Mouse (Mus musculus) intestine, embryonic 16.5 days (tissue): Measurements from ENCODE around the gene Ica1. TPM values are rescaled to one million over a fixed set of nuclear protein-coding genes. Genes with fewer than 3 reads are reported as not detected.

Experiments
- ATAC-seq: fragments of 200-750 bp; cut with Nextera tagmentation; 2 replicates; pipeline ENCODE4 v1.8.0; 2017; ENCODE audit warnings: moderate TSS enrichment, moderate library complexity
- H3K27ac ChIP-seq: fragments of 300-500 bp; sonication (generic); 2 replicates; pipeline ENCODE4 v1.5.1; 2014; ENCODE audit warnings: mild to moderate bottlenecking, low read length
- H3K27me3 ChIP-seq: fragments of 300-500 bp; sonication (generic); replicated peaks from 2 replicates; pipeline ENCODE4 v1.6.1; 2014; ENCODE audit warnings: low read length, control low read depth, mixed read lengths; ENCODE audit not compliant: control insufficient read depth, insufficient read depth
- H3K36me3 ChIP-seq: fragments of 300-500 bp; sonication (generic); 2 replicates; pipeline ENCODE4 v1.6.1; 2014; ENCODE audit warnings: low read length, control low read depth; ENCODE audit not compliant: control insufficient read depth, insufficient read depth
- H3K4me1 ChIP-seq: fragments of 300-500 bp; sonication (generic); 2 replicates; pipeline ENCODE4 v1.6.1; 2014; ENCODE audit warnings: low read length, control low read depth, mixed read lengths; ENCODE audit not compliant: control insufficient read depth, insufficient read depth
- H3K4me2 ChIP-seq: fragments of 300-500 bp; sonication (generic); 2 replicates; pipeline ENCODE4 v1.6.1; 2014; ENCODE audit warnings: low read depth, low read length, control low read depth
- H3K4me3 ChIP-seq: fragments of 300-500 bp; sonication (generic); 2 replicates; pipeline ENCODE4 v1.5.1; 2014; ENCODE audit warnings: mild to moderate bottlenecking, low read length
- H3K9ac ChIP-seq: fragments of 300-500 bp; sonication (generic); 2 replicates; pipeline ENCODE4 v1.6.1; 2014; ENCODE audit warnings: low read depth, low read length
- H3K9me3 ChIP-seq: fragments of 300-500 bp; sonication (generic); 2 replicates; pipeline ENCODE4 v1.6.1; 2016; ENCODE audit warnings: low read length, control low read depth; ENCODE audit not compliant: control insufficient read depth
- WGBS: fragments of 180-500 bp; shearing (Covaris S2); extraction: QIAGEN DNeasy Blood & Tissue Kit; methylation state at CpG from one replicate; pipeline ENCODE4 v1.1.7; 2014; 5-methylcytosine and 5-hydroxymethylcytosine counted together
- polyA plus RNA-seq: library from polyadenylated mRNA; unstranded; fragments of >200 nt; fragmentation: Nextera tagmentation; extraction: Ambion mirVana; gene quantifications from 2 replicates; pipeline ENCODE4 v1.2.1, GENCODE M21; 2015

Ica1 gene
- polyA plus RNA-seq, 1 experiment from 2014 or later, result 18.9 TPM

DNA sequence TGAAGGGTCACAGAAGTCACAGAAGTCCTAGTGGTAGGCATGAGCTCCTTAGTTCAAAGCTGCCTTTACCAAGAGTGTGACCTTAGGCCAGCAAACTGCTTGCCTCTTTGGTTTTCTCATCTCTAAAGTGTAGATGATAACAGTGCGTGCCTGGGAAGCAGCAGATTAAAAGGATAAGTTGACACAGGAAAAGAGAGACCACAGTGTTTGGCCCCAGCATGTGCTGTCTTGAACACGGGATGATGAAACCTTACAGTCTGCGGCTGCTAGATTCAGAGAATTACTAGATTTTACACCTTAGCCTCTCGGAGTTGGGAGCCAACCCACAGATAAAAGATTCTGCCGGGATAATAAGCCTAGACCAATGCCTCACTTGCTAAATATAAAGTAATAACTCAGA, 137.4 kb downstream of the Ica1 start:
- Histone ChIP-seq H3K4me1 (peaks cover 3% of the 10 kb centered on the region; the same call in 1 of the 2 replicates), H3K9me3 (no peaks in the 10 kb centered on the region), H3K9ac (no peak overlapping the region), H3K27me3 (no peaks in the 10 kb centered on the region), H3K27ac (no peak overlapping the region), H3K4me2 (no peak overlapping the region), H3K36me3 (no peaks in the 10 kb centered on the region), H3K4me3 (no peak overlapping the region)
- no peak for ATAC-seq
- 89% methylated on average over 5 of the region's 5 CpGs for WGBS

DNA sequence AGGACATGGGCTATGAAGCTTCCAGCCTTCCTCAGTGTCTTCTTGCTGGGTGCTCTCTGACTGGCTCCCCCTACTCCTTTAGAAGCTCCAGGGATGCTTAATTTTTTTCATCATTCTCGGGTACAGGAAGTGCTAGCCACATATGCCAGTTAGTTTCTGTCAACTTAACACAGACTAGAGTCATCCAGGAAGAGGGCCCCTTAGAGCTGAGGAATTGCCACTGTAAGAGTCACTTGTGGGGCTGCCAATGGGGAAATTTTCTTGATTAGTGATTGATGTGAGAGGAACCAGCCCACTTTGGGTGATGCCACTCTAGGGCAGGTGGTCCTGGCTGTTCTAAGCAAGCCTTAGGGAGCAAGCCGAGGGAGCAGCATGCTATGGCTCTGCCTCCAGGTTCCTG, 138.8 kb downstream of the Ica1 start:
- H3K4me2 ChIP-seq, result no peak overlapping the region
- H3K27ac ChIP-seq, result no peak overlapping the region
- ATAC-seq, result no peak
- H3K4me1 ChIP-seq, result no peaks in the 10 kb centered on the region
- H3K27me3 ChIP-seq, result no peaks in the 10 kb centered on the region
- WGBS, result 85% methylated on average over 2 of the region's 2 CpGs
- H3K9ac ChIP-seq, result no peak overlapping the region
- H3K9me3 ChIP-seq, result no peaks in the 10 kb centered on the region
- no peaks in the 10 kb centered on the region for H3K36me3 ChIP-seq
- H3K4me3 ChIP-seq, result no peak overlapping the region

DNA sequence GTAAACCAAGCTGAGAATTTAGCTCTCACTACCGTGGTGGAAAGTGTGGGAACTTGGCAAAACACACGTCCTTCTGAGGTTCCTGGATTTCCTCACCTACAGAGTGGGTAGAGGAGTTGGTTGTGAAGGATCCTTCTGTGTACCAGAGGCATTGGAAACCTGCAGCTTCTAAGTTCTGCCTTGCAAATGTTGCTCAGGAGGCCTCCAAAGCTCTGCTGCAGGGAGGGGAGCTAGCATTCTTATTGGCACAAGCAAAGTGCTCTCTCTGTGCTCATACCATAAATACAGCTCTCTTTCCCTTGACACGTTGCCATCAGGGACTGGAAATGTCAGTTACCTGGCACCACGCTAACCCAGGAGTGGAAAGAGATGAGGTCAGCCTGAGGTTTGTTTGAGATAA, 139.4 kb downstream of the Ica1 start:
- H3K27ac ChIP-seq, result no peak overlapping the region
- H3K4me3 ChIP-seq, result no peak overlapping the region
- ATAC-seq, result no peak
- H3K9ac ChIP-seq, result no peak overlapping the region
- no peaks in the 10 kb centered on the region for H3K4me1 ChIP-seq
- no peak overlapping the region for H3K4me2 ChIP-seq
- no peaks in the 10 kb centered on the region for H3K36me3 ChIP-seq
- WGBS, result 75% methylated on average over 4 of the region's 4 CpGs
- no peaks in the 10 kb centered on the region for H3K9me3 ChIP-seq
- H3K27me3 ChIP-seq, result no peaks in the 10 kb centered on the region

DNA sequence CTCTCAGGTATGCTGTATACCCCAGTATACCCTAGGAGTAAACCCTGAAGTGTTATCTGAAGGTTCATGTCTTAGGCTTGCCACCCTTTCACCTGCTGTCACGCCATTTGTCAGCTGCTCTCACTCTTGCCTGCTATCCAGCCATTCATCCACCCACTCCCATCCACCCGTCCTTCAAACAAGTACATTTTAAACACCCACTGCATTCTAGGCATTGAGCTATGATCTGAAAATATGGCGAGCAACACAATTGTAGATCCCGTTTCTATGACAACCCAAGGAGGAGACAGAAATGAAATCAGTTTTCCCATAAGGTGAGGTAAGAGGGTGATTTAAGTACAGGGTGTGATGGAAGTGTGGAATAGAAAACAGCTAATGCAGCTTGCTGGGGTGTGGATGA, 140.2 kb downstream of the Ica1 start:
- ATAC-seq, result no peak

DNA sequence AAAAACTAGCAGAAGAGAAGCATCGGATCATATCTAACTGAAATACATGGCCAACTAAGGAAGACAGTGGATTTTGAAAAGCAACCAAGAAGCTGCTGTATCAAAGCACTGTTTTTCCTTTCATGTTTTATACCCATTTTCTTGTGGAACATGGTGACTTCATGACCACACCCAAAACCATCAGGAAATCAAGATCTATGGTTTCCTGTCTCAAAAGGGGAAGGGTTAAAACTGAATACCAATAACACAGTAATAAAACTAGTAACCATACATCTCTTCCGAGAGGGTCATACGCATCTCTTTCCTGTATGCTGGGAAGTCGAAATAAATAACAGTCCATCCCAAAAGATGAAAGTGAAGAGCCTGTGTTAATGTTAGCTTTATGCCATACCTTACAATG, 145.6 kb downstream of the Ica1 start:
- Histone ChIP-seq H3K36me3 (no peaks in the 10 kb centered on the region), H3K27me3 (no peaks in the 10 kb centered on the region), H3K9me3 (no peaks in the 10 kb centered on the region), H3K4me2 (no peak overlapping the region), H3K9ac (no peak overlapping the region), H3K4me3 (no peak overlapping the region), H3K4me1 (no peaks in the 10 kb centered on the region), H3K27ac (no peak overlapping the region)
- 92% methylated on average over 4 of the region's 4 CpGs for WGBS
- ATAC-seq, result no peak

More for the DNA sequence above, 140.2 kb downstream of the Ica1 start:
- no peak overlapping the region for H3K27ac ChIP-seq
- no peaks in the 10 kb centered on the region for H3K27me3 ChIP-seq
- no peak overlapping the region for H3K4me3 ChIP-seq
- no peak overlapping the region for H3K9ac ChIP-seq
- no peak overlapping the region for H3K4me2 ChIP-seq
- H3K4me1 ChIP-seq, result no peaks in the 10 kb centered on the region
- H3K36me3 ChIP-seq, result no peaks in the 10 kb centered on the region
- H3K9me3 ChIP-seq, result no peaks in the 10 kb centered on the region
- WGBS, result 88% methylated on average over 4 of the region's 4 CpGs

DNA sequence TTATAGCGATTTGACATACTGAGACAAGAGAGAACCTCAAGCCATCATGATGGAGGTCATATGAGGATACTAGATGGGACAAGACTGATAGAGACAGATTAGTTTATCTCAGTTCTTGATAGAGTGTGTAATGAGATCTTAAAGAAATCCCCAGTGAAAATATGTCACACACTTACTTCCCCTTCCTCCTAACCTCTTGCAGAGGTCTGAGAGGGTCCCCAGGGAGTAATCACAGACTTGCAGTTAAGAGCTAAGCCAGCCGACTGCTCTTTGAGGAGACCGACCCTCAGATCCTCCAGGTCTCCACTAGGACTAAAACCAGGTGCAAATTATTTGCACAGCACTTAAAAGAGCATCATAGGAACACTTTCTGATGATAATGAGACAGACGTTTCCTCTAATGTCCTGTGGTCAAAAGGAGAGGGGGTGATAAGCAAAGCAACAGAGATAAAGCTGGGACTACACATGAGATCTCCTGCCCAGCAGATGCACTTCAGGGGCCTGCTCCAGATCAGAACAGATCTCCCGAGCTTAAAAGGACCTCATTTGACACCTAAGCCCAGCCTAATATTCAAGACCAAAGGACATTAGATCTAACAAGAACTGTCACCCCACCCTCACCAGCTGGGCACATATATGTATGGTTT, 146.2 kb downstream of the Ica1 start:
- H3K4me2 ChIP-seq, result no peak overlapping the region
- H3K9ac ChIP-seq, result no peak overlapping the region
- H3K36me3 ChIP-seq, result no peaks in the 10 kb centered on the region
- no peaks in the 10 kb centered on the region for H3K27me3 ChIP-seq
- ATAC-seq, result no peak
- H3K27ac ChIP-seq, result no peak overlapping the region
- no peaks in the 10 kb centered on the region for H3K9me3 ChIP-seq
- 63% methylated on average over 5 of the region's 5 CpGs for WGBS
- no peak overlapping the region for H3K4me3 ChIP-seq
- no peaks in the 10 kb centered on the region for H3K4me1 ChIP-seq

DNA sequence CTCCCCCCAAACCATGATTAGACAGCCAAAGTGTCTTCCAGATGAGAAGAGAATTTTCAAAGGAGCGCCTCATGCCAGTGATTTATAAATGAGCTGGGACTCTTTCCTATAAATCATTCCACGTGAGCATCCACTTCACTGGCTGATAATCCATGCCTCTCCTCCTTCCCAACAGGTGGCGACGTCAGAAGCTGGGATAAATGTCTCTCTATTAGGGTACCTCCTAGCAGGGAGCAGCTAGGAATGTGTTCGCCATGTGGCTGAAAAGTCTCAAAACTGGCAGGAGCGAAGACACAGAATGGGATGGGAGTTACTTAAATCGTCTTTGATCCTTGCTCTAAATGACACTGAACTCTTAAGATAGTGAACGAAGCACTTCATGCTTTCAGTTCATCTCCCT, 146.9 kb downstream of the Ica1 start:
- no peaks in the 10 kb centered on the region for H3K27me3 ChIP-seq
- H3K27ac ChIP-seq, result no peak overlapping the region
- no peaks in the 10 kb centered on the region for H3K9me3 ChIP-seq
- ATAC-seq, result no peak
- no peaks in the 10 kb centered on the region for H3K36me3 ChIP-seq
- 82% methylated on average over 8 of the region's 8 CpGs for WGBS
- H3K4me2 ChIP-seq, result no peak overlapping the region
- no peaks in the 10 kb centered on the region for H3K4me1 ChIP-seq
- no peak overlapping the region for H3K4me3 ChIP-seq
- H3K9ac ChIP-seq, result no peak overlapping the region

DNA sequence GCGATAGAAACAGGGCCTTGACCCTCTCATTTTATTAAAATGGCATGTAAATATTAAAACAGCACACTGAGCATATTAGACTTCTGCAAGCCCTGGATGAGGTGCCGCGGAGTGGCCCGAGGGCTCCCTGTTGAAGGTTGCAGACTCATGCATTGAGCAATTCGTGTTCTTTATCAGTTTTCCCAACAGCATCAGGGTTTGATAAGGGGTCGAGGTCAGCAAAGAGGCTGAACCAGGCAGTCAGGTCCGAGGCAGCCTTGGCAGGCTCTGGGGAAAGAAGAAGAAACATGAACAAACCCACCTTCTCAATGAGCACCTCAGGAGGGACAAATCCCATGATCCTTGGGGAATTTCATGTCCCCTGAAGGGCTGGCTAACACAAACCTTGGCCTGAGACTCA, 147.8 kb downstream of the Ica1 start:
- Histone ChIP-seq H3K4me3 (no peak overlapping the region), H3K4me1 (no peaks in the 10 kb centered on the region), H3K4me2 (no peak overlapping the region), H3K27ac (no peak overlapping the region), H3K9me3 (no peaks in the 10 kb centered on the region), H3K36me3 (no peaks in the 10 kb centered on the region), H3K27me3 (no peaks in the 10 kb centered on the region), H3K9ac (no peak overlapping the region)
- 78% methylated on average over 7 of the region's 7 CpGs for WGBS
- no peak for ATAC-seq

DNA sequence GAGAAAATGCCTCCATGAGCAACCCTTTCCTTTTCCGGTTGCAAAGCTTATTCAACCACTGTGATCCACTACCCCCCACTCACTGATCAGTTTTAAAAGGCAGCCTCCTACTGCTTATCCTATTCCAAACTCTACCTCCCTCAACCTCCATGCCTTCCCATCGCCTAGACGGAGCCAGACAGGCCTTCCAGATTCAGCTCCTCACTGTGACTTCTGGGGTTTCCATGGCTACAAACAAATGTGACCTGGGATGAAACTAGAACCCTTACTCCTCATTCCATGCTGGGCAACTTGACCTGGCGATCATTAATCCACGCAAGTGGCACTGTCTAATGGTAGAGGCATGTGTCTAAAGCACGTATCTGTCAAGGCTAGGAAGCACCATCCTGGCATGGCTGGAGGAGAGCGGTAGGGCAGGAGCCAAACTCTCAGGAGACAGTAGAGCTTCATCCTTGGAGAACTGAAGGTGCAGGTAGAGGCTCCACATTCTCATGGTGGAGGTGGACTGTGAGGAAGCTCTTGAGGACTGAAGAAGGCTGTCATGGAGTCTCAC, 149.5 kb downstream of the Ica1 start:
- Histone ChIP-seq H3K4me3 (no peak overlapping the region), H3K27me3 (no peaks in the 10 kb centered on the region), H3K27ac (no peak overlapping the region), H3K9me3 (no peaks in the 10 kb centered on the region), H3K36me3 (no peaks in the 10 kb centered on the region), H3K9ac (no peak overlapping the region), H3K4me1 (no peaks in the 10 kb centered on the region), H3K4me2 (no peak overlapping the region)
- no peak for ATAC-seq
- 87% methylated on average over 7 of the region's 7 CpGs for WGBS

DNA sequence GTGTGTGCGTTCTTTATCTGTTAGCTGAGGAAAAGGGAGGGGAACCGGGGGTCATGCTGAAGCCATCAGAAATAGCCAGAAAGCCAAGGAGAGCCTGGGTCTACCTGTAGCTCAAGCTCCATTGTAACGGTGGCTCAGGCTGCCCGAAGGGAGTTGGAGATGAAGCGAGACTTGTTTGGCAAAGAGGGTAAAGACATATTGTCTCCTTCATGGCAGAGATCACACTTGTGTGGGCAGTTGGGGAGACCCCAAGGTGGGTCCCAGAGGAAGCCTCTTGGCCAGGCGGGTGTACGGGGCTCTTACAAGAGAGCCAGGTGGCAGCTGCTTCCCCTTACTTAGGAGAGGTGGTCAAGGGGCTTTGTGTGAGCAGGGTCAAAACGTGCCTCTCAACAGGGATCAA, 150.1 kb downstream of the Ica1 start:
- Histone ChIP-seq H3K4me2 (no peak overlapping the region), H3K4me1 (no peaks in the 10 kb centered on the region), H3K36me3 (no peaks in the 10 kb centered on the region), H3K27me3 (no peaks in the 10 kb centered on the region), H3K4me3 (no peak overlapping the region), H3K9ac (no peak overlapping the region), H3K9me3 (no peaks in the 10 kb centered on the region), H3K27ac (no peak overlapping the region)
- 92% methylated on average over 8 of the region's 8 CpGs for WGBS
- no peak for ATAC-seq
